ENCODE assay signal across 9 mouse cellular contexts in genomic region chr11:88276534-88277308, GRCm38 (mm10). TPM values are rescaled to one million over a fixed set of nuclear protein-coding genes. Genes with fewer than 3 reads are reported as not detected.
A peak's percentile ranks its signal among the peaks of the same experiment; 100 is the strongest.
DNase-seq lines count a peak whose midpoint lies in the region; ATAC-seq and TF ChIP-seq lines count a peak whose summit lies in the region.
"Had no signal": no experiment of that assay in that cellular context is flagged by ENCODE, and none has a peak within 500 bp of the region (broad histone marks: within the 10 kb centered on the region; RNA-seq: fewer than 3 reads in every experiment).

No protein-coding gene starts in this region.

- H3K4me2 ChIP-seq in kidney, postnatal 0 days (ENCODE audit: low read length), result no peak overlapping the region
- H3K4me2 ChIP-seq in midbrain, embryonic 15.5 days, result no peak overlapping the region

- H3K9ac ChIP-seq in kidney, postnatal 0 days (ENCODE audit: low read depth, low read length), result no peak overlapping the region
- no peak overlapping the region for H3K9ac ChIP-seq in midbrain, embryonic 15.5 days

- H3K4me1 ChIP-seq in forebrain, embryonic 10.5 days, result peaks cover 67% of the 10 kb centered on the region
- peaks cover 7% of the 10 kb centered on the region; the same call in 1 of the 2 replicates for H3K4me1 ChIP-seq in kidney, postnatal 0 days (replicated peaks; ENCODE audit: insufficient read depth, low read length)
- H3K4me1 ChIP-seq in midbrain, embryonic 15.5 days, result peaks cover 45% of the 10 kb centered on the region

- 60% methylated on average over 19 of the region's 19 CpGs for WGBS in forebrain, embryonic 10.5 days
- WGBS in kidney, postnatal 0 days, result 49% methylated on average over 19 of the region's 19 CpGs
- 28% methylated on average over 19 of the region's 19 CpGs for WGBS in midbrain, embryonic 15.5 days

- H3K4me3 ChIP-seq in forebrain, embryonic 10.5 days, result no peak overlapping the region
- H3K4me3 ChIP-seq in kidney, postnatal 0 days (replicated peaks; ENCODE audit: low read depth, low read length), result no peak overlapping the region
- no peak overlapping the region for H3K4me3 ChIP-seq in midbrain, embryonic 15.5 days
- H3K4me3 ChIP-seq: left cerebral cortex, adult 2 months had no signal

- 0 out of 2 replicates have a peak, but pooled peaks have one; percentile 38 for ATAC-seq in kidney, postnatal 0 days (replicated peaks; ENCODE audit: low FRiP score, low read depth)
- 0 out of 2 replicates have a peak, but pooled peaks have one; percentile 25 for ATAC-seq in midbrain, embryonic 15.5 days (replicated peaks)

- H3K27me3 ChIP-seq in forebrain, embryonic 10.5 days (ENCODE audit: poor library complexity, severe bottlenecking), result peaks cover 34% of the 10 kb centered on the region
- H3K27me3 ChIP-seq in kidney, postnatal 0 days (ENCODE audit: insufficient read depth, low read length), result no peaks in the 10 kb centered on the region
- no peaks in the 10 kb centered on the region for H3K27me3 ChIP-seq in midbrain, embryonic 15.5 days (replicated peaks)

- no peak for TF ChIP-seq CTCF in kidney, postnatal 0 days (IDR thresholded peaks at IDR 0.05; ENCODE audit: low read depth)

- peak; percentile 24 for DNase-seq in gastrocnemius, adult 18-20 months (ENCODE audit: low spot score)
- DNase-seq in gastrocnemius, adult 8-10 months (ENCODE audit: low spot score in 2 of 2), result no peak
- DNase-seq in adrenal gland, adult 8-10 months, result peak; percentile 54
- no peak for DNase-seq in forebrain, embryonic 10.5 days (ENCODE audit: extremely low spot score, low spot score)
- DNase-seq in kidney, postnatal 0 days (ENCODE audit: low spot score), result no peak
- DNase-seq in thymus, postnatal 36 days, result no peak
- DNase-seq in embryo, embryonic 10 days (ENCODE audit: low spot score), result no peak

- H3K9me3 ChIP-seq in forebrain, embryonic 10.5 days, result peaks cover under 1% of the 10 kb centered on the region; the same call in 1 of the 2 replicates
- no peaks in the 10 kb centered on the region for H3K9me3 ChIP-seq in kidney, postnatal 0 days (replicated peaks; ENCODE audit: low read length)
- H3K9me3 ChIP-seq in midbrain, embryonic 15.5 days, result no peaks in the 10 kb centered on the region

- H3K36me3 ChIP-seq in forebrain, embryonic 10.5 days (replicated peaks), result no peaks in the 10 kb centered on the region
- no peaks in the 10 kb centered on the region for H3K36me3 ChIP-seq in kidney, postnatal 0 days (ENCODE audit: insufficient read depth, low read length)
- no peaks in the 10 kb centered on the region for H3K36me3 ChIP-seq in midbrain, embryonic 15.5 days (replicated peaks)

- peak overlapping the region; percentile 84 for H3K27ac ChIP-seq in forebrain, embryonic 10.5 days
- H3K27ac ChIP-seq in kidney, postnatal 0 days, result no peak overlapping the region
- H3K27ac ChIP-seq in midbrain, embryonic 15.5 days, result peak overlapping the region; percentile 79
- H3K27ac ChIP-seq: left cerebral cortex, adult 2 months had no signal

RNA-seq across cellular contexts. Expression of gene Ccdc182, which starts 17.1 kb away (rescaled TPM):
- total RNA-seq in gastrocnemius, adult 18-20 months (2021), result not detected
- not detected for total RNA-seq in gastrocnemius, adult 8-10 months (2022)
- under 1 TPM in 1 of 4 experiments, not detected in 3; 0.40 TPM for total RNA-seq in adrenal gland, adult 8-10 months (2022)
- polyA plus RNA-seq in forebrain, embryonic 10.5 days (2016; fragmentation: Nextera tagmentation; extraction: Ambion mirVana), result 0.17 and 0.73 TPM in 2 replicates
- polyA plus RNA-seq in kidney, postnatal 0 days (2015; fragmentation: Nextera tagmentation; extraction: Ambion mirVana), result 4.2 TPM in 2 replicates
- polyA plus RNA-seq in midbrain, embryonic 15.5 days (2015; fragmentation: Nextera tagmentation; extraction: Ambion mirVana), result 0.23 TPM in 2 replicates
- total RNA-seq: left cerebral cortex, adult 2 months had no signal

Comparison
In these comparisons a context has a peak if more than half of its experiments do, and no peak if none do; other contexts are left out.
1. DNase-seq: peak in gastrocnemius, adult 18-20 months (single experiment) and adrenal gland, adult 8-10 months (single experiment); none in gastrocnemius, adult 8-10 months (0 of 2), forebrain, embryonic 10.5 days (single experiment), kidney, postnatal 0 days (single experiment), thymus, postnatal 36 days (0 of 2) and embryo, embryonic 10 days (single experiment).